Mouse (Mus musculus): ENCODE measurements around the gene 4930451I11Rik.

The 4930451I11Rik gene

GRCm38 (mm10) chr7:126800269-126801056, 31.0 kb downstream of the 4930451I11Rik start:
- in situ Hi-C loops (cut with MboI; ENCODE audit: low sequenced_read_pairs), result no loop called here

DNA sequence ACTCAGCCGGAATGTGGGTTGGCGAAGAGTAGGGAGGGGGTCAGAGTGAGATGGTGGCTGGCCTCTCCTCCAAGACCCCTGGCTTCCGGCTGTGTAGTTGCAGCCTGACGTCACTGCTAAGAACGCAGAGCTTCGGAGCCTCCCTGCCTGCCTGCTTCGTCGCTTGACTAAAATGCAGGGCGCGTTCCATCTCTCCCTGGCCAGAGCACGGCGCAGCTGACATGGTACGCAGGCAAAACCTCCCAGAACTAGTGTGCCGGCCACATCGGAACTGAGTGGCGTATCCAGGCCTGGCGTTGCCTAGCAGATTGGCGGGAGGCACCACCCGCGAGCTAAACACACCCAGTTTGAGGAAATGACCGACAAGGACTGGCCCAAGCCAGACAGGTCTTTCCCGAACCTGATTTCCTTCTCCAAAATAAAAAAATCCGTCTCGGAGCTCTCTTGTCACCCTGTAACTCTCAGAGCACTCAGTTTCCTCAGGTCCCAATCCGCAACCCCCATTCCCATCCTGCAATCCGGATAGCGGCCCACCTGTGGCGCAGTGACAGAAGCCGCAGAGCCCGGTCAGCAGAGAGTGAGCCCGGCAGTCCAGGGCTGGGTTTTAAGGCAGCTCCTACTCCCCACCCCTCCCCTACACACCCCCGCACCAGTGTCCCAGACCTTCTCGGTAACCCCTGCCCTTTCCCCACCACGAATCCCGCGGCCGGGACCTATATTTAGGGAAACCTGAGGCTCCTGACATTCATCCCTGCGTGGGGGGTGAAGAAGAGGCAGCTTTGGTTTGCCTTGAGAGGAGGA, 31.8 kb downstream of the 4930451I11Rik start:
- in situ Hi-C loops (cut with MboI; ENCODE audit: low sequenced_read_pairs), result no loop called here

GRCm38 (mm10) chr7:126799050-126799467, 32.4 kb downstream of the 4930451I11Rik start:
- in situ Hi-C loops (cut with MboI; ENCODE audit: low sequenced_read_pairs), result no loop called here

DNA sequence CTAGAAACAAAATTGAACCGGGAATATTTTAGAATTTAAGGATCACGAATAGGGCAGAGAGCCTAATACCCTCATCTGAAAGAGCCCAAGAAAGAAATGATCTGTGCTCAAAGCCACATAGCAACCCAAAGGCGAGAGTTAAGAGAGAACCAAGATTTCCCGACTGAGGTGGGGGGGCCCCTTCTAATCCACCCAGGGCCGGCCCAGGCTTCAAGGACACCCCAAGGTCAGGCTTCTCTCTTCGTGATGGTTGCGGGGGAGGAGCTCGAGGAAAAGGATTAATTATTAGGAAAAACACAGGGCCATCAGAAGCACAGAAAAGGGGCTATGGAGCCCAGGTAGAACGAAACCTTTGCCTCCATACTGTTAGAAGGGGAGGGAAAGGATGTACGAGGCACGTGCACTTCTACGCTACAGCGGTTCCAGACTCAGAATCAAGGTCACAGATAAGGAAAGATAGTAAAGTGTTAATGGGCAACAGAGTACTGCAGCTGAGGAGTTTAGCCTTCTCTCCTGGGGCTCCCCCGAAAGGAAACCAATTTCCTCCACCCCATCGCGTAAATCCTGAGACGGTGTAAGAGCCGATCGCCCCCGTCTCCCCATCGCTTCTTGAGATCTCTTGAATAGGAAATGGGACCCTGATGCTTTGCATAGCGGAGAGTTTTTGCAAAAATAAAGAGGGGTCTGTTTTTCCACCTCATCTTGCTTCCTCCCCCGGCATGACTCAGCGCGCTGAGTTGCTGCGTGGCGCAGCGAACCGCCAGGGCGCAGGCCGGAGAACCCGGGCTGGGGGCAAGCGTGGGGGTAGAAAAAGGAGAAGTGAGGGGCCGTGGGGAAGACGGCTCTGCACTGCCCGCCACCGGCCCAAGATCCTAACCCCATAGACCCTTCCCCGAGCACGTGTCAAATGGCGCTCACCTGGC, 33.1 kb downstream of the 4930451I11Rik start:
- in situ Hi-C loops (cut with MboI; ENCODE audit: low sequenced_read_pairs), result no loop called here

DNA sequence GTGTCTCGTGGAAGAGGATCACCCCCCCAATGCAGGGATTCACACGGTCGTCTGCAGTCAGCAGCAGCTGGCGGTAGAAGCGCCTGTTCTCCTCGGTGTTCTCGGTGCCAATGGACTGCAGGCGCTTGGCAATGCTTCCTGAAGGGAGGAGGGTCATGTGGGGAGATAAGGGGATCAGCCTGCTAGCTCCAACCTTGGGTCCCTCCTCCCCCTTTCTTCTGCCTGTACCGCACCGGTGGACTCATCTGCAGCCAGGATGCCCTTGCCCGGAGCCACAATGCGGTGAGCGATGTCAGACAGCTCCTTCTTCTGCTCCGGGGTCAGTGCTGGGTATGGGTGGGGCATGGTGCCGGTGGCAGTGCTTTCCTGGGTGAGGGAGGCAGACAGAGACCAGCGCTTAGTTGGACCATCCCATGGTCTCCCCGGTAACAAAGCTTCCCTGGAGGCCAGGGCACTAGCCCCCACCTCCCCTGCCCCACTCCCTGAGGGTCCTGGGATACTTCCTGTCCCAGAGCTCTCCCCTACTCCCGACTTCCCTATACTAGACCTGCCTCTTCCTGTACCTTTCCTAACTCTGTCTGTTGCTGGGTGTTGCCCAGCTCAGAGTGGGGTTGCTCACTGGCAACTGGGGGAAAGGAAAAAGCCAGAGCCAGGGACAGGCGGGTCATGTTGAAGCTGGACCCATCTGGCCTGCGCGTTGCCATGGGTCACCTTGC, 33.9 kb downstream of the 4930451I11Rik start, which contains the start of gene Fam57b:
TSS of gene Fam57b (plus strand) at position 258 of the 716 bp plus-strand sequence.
- in situ Hi-C loops (cut with MboI; ENCODE audit: low sequenced_read_pairs), result no loop called here

DNA sequence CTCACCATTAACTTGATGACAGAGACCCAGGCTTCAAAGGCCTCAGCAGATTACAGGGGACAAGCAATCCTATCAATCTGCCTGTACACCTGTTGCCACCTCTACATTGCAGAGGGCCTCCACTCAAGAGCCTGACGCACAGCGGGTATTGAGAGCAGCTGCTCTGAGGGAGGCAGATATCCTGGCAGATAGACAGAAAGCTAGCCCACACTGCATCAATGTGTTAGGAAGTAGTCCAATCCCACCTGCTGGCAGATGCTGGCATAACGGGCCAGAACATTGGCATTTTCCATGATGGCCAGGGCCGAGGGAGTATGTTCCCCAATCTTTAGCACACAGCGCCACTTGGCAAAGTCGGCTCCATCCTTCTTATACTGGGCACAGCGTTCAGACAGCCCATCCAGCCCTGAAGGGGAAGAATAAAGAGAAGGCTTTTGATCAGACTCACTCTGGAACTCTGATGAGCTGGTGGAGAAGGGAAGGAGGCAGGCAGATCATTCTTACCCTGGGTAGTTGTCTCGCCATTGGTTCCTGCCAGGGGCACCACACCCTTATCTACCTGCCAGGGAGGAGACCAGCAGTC, 35.0 kb downstream of the 4930451I11Rik start:
- in situ Hi-C loops (cut with MboI; ENCODE audit: low sequenced_read_pairs), result no loop called here

DNA sequence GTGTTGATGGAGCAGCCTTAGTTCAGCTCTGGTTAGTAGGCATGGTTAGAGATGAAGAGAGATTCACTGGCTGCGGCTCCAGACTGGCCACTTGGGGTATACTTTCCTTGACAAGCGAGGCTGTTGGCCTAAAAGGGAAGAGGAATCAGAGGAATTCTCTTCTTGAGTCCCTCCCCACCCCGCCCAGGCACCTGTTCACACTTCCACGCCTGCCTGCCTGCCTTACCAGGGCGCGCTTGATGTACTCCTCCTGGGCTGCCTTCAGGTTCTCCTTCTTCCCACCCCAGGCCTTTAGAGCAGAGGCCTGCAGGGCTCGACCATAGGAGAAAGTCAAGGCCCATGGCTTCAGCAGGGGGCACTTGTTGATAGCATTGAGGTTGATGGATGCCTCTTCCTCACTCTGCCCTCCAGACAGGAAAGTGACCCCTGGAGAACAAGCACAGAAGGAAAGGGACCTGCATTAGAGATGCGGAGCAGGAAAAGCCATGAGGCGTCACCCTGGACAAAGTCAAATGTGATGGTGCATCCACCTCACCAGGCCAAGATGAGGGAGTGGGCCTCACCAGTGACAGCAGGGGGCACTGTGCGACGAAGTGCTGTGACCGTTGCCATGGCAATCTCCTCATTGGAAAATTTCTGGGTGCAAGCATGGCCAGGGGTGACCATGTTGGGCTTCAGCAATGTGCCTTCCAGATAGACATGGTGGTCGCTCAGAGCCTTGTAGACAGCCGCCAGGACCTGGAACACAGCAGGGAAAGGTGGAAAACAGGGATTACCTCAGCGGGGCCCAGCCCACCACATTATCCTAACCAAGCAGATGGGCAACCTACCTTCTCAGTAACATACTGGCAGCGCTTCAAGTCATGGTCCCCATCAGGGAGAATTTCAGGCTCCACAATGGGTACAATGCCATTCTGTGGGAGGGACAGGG, 35.8 kb downstream of the 4930451I11Rik start:
- in situ Hi-C loops (cut with MboI; ENCODE audit: low sequenced_read_pairs), result no loop called here

DNA sequence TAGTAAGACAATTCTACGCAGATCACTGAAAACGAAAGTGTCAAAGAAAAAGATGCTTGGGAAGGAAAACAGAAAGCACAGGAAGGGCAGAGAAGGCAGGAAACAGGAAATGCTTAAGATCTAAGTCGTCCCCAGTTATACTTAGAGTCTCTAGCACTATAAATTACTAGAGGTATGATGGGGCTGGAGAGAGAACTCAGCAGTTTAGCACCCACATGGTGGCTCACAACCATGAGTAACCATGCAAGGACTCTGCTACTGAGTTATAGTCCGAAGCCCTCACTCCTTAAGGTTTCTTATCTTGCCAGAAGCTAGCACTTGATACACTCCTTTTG, 37.2 kb downstream of the 4930451I11Rik start:
- in situ Hi-C loops (cut with MboI; ENCODE audit: low sequenced_read_pairs), result no loop called here

GRCm38 (mm10) chr7:126793456-126794270, 37.8 kb downstream of the 4930451I11Rik start:
- in situ Hi-C loops (cut with MboI; ENCODE audit: low sequenced_read_pairs), result no loop called here

DNA sequence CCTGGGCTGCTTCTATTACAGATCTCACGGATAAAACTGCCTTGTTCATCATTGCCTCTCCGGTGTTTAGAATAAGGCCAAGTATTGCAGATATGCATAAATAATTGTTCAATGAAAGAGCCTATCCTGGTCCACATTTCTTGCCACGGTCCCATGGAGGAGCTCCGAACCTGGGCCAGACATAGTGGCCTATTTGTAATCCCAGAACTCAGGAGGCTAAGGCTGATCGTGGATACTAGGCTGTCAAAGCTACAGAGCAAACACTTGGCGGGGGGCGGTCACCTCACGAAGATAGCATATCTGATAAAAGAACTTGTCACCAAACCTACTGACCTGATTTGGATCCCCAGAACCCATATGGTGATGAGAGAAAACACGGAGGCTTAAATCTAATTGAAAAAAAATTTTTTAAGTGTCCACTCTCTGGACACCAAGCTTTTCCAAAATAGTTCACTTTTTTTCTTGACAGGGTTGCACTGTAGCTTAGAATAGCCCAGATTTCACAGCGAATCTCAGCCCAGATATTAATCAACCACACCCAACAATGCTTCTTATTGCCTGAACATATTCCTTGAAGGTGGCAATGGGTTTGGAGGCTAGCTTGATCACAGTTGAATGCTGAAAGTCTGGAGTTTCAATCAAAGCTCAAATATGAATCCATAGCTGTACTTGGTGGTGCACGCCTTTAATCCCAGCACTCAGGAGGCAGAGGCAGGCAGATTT, 38.6 kb downstream of the 4930451I11Rik start:
- in situ Hi-C loops (cut with MboI; ENCODE audit: low sequenced_read_pairs), result no loop called here

DNA sequence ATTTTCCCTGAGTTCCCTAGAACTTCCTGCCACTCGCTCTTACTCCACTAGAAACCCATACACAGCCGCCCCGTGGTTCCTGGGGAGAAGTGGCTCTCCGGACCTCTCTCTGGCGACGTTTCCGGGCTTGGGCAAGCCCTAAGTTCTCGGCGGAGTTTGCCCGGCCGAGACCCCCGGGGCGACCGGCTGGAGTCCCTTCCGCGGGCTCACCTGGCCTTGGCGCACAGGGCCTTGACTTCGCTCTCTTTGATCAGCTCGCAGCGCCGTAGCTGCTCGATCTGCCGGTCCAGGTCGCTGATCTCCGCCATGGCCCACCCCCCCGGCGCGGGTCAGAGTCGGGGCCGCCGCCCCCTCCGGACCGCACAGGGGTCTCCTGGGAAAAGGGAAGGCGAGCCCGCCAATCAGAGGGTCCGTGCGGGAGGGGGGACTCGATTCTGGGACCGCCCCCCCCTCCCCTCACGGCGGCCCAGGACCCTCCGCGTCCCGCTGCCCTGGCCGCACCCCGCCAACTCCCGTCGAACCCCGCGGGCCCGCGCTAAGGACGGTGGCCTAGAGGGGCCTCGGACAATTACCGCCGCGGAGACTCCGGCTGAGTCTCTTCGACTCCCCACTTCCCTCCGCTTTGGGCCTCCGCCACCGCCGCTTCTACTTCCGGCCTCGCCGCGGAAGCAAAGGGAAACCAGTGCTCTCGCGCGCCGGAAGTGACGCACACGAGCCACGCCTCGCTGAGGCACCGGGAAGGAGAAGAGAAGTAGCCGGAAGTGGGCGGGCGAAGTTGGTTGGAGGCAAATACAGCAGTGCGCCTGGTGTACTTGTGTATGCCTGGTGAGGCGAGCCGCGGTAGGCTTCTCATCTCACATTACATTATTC, 39.4 kb downstream of the 4930451I11Rik start, which contains the start of gene Ppp4c:
TSS of gene Ppp4c (minus strand) at position 646 of the 870 bp plus-strand sequence.
- in situ Hi-C loops (cut with MboI; ENCODE audit: low sequenced_read_pairs), result no loop called here

DNA sequence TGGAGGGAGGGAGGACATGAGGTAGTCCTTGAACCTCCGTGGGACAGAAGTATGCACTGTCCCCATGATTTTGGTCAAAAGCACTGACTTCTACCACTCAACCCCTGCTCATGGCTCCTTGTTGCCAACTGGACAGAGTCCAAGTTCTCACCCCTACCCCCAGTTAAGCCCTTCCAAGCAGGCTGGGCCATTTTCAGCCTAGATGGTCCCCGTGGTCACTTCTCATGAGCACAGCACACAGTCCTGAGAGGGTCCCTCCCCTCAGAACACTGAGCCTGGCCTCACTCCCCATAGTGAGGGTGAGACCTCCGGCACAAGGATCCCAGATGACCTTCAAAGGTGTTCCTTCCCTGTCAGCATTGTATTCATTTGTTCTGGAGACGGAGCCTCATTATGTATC, 42.3 kb downstream of the 4930451I11Rik start:
- in situ Hi-C loops (cut with MboI; ENCODE audit: low sequenced_read_pairs), result loop anchor here (5.0 kb wide), 2 partner anchors 87 to 983 kb away; no protein-coding TSS in a partner anchor

- in situ Hi-C loops (cut with MboI; ENCODE audit: low sequenced_read_pairs), result loop anchor here (5.0 kb wide), 2 partner anchors 84 to 986 kb away; no protein-coding TSS in a partner anchor
These were observed 45.3 kb downstream of the 4930451I11Rik start for GRCm38 (mm10) chr7:126786142-126786541.

DNA sequence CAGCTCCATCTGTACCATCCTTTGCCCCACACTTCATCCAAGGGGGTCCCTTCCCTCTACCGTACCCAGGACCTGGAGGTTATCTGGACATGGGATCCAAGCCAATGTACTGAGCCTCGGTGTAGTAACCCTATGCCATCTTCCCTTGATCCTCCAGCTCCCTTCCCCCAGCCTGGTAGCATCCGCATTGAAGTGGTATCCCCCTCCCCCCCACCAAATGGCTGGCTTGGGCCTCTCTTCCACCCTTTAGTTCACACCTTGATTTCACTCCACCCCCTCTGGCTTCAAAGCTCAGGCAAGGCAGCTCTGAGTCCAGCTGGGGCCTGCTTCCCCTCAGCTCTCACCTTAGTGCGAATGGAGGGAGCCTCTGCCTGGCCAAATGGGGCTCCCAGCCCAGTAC, 46.4 kb downstream of the 4930451I11Rik start:
- in situ Hi-C loops (cut with MboI; ENCODE audit: low sequenced_read_pairs), result loop anchor here (5.0 kb wide), 2 partner anchors 83 to 987 kb away; no protein-coding TSS in a partner anchor

DNA sequence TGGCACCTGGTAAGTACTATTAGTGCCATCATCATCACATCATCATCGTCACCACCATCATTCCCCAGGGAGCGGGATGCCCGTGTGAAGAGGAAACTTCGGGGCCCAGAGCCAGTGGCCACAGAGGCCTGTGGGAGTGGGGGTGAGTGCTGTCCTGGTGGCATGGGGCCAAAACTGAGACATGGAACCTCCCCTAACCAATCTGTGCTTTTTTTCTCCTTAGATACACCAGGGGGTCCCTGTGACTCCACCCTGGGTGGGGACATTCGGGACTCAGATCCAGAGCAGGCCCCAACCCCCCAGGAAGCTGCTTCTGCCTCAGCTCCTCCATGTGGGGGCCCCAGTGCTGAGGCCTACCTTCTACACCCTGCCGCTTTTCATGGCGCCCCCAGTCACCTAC, 47.0 kb downstream of the 4930451I11Rik start:
- in situ Hi-C loops (cut with MboI; ENCODE audit: low sequenced_read_pairs), result no loop called here

GRCm38 (mm10) chr7:126782693-126783092, 48.7 kb downstream of the 4930451I11Rik start:
- in situ Hi-C loops (cut with MboI; ENCODE audit: low sequenced_read_pairs), result no loop called here
